Mouse (Mus musculus): ENCODE measurements around the gene Stk11. TPM values are rescaled to one million over a fixed set of nuclear protein-coding genes. Genes with fewer than 3 reads are reported as not detected.

Stk11 gene
- 20.7 and 21.6 TPM in 2 replicates for polyA plus RNA-seq (2015; fragmentation: Nextera tagmentation; extraction: Ambion mirVana)

DNA sequence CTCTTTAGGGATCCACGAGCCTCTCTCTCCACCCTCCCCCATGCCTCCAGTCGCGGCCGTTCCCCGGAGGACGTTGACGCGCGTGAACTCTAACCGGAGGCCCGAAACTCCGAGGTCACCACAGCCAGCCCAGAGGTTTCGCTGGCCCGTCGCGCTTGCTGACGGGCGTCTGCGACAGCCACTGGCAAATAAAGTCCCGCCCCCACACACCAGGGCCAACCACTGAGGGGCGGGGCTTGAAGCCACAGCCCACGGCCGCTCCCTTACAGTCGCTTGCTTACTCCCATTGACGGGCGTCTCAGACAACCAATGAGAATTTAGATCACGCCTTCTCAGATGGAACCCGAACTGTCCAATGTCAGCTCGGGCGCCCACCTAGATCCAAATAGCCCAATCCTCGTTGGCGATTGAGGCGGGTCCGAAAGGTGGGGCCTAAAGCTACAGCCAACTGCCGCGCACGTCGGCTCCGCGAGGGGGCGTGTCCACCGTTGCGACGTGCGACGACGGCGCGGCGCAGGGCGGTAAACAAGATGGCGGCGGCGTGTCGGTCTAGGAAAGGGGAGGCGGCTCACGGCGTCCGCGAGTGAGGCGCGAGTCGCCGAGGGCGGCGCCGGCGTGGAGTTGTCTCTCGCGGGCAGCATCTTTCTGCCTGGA is at the start of gene Stk11:
Gene Stk11, plus strand, starts transcription at position 514 of the 654 bp plus-strand sequence.
- Histone ChIP-seq H3K27ac (peak within 1 kb of the TSS; percentile 75), H3K4me2 (peak within 1 kb of the TSS; percentile 99), H3K36me3 (ENCODE audit: poor library complexity, severe bottlenecking) (peaks cover 29% of the 10 kb centered on the region), H3K9me3 (replicated peaks) (no peaks in the 10 kb centered on the region), H3K4me3 (peak within 1 kb of the TSS; percentile 77), H3K27me3 (0 out of 2 replicates have a peak, but pooled peaks cover 1% of the 10 kb centered on the region), H3K9ac (peak within 1 kb of the TSS; percentile 90), H3K4me1 (peaks cover 45% of the 10 kb centered on the region)
- ATAC-seq = peak; percentile 98
- WGBS = under 1% methylated on average over 68 of the region's 70 CpGs

DNA sequence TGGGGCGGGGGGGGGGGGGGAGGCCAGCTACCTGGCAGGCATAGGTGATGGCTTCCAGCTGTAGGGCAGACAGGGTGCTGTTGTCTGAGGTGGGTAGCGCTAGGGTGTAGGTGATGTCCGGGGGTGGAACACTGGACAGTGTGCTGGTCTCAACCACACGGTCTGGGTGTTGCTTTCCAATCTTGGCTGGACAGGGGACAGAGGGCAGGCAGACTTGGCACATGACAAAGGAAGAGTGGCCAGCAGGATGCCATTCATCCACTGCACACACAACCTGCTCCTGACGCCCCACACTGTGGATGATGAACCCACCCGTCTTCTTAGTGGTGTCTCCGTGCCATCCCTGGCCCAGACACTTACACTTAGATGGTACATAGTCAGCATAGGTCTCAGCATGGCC is 46.4 kb upstream of the Stk11 start:
- no peaks in the 10 kb centered on the region for H3K27me3 ChIP-seq
- H3K36me3 ChIP-seq (ENCODE audit: poor library complexity, severe bottlenecking) = peaks cover 22% of the 10 kb centered on the region
- peaks cover 6% of the 10 kb centered on the region; the same call in 1 of the 2 replicates for H3K4me1 ChIP-seq
- no peak overlapping the region for H3K4me3 ChIP-seq
- H3K27ac ChIP-seq = no peak overlapping the region
- WGBS = 86% methylated on average over 6 of the region's 7 CpGs
- no peak overlapping the region for H3K9ac ChIP-seq
- no peak for ATAC-seq
- H3K4me2 ChIP-seq = no peak overlapping the region
- H3K9me3 ChIP-seq (replicated peaks) = no peaks in the 10 kb centered on the region

DNA sequence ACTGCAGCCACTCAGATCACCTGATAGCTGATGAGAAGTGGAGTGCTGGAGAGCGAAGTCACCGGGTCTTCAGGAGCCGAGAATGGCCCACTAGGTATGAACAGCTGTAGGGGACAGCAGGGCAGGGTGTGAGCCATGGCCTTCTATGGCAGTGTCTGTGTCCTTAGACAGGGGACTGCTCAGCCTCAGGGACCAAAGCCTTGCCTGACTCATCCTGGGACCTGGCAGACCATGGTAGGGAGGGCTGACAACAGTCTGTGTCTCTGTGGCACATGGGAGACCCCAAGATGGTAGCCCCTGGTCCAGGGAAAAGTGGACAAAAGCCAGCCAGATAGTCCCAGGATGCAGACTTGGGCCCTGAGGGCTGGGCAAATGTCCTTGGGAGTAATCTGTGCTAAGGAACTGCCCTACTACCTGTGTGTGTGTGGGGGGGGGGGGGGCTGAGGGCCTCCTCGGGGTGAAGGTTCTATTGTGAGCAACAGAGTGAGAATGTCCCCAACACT is 45.6 kb upstream of the Stk11 start:
- ATAC-seq = no peak
- H3K27me3 ChIP-seq = no peaks in the 10 kb centered on the region
- H3K4me3 ChIP-seq = no peak overlapping the region
- H3K9me3 ChIP-seq (replicated peaks) = no peaks in the 10 kb centered on the region
- peaks cover 14% of the 10 kb centered on the region for H3K36me3 ChIP-seq (ENCODE audit: poor library complexity, severe bottlenecking)
- no peak overlapping the region for H3K9ac ChIP-seq
- peaks cover 6% of the 10 kb centered on the region; the same call in 1 of the 2 replicates for H3K4me1 ChIP-seq
- H3K27ac ChIP-seq = no peak overlapping the region
- 95% methylated on average over 4 of the region's 4 CpGs for WGBS
- H3K4me2 ChIP-seq = no peak overlapping the region

DNA sequence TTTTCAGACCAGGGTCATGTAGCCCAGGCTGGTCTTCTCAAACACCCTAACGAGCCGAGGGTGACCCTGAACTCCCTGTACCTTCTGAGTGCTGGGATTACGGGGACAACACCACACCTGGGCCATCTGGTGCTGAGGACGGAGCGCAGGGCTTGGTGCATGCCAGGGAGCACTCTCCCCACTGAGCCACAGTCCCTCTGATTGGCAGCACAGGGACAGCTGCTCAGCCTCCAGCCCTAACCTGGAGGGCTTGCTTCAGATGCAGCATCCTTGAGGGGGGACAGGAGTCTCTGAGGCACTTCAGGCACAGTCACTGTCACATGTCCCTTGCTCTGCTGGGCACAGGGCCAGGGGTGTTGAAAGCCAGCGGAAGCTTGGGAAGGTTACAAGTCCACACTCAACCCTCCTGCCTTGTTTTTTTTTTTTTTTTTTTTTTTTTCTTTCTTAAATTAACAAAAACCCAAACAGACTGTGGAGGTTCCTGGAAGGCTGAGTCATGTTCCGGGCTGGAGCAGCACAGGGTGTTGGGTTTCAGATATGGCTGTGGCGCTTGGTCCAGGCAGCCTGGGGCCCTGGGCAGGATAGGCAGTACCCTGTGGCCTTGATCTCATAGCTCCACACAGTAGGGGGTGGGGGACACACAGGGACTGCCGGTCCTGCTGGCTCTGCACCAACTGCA is 44.6 kb upstream of the Stk11 start:
- no peak overlapping the region; the same call in 1 of the 2 replicates for H3K27ac ChIP-seq
- no peaks in the 10 kb centered on the region for H3K27me3 ChIP-seq
- peaks cover 9% of the 10 kb centered on the region; the same call in 1 of the 2 replicates for H3K4me1 ChIP-seq
- H3K9me3 ChIP-seq (replicated peaks) = no peaks in the 10 kb centered on the region
- 69% methylated on average over 9 of the region's 9 CpGs for WGBS
- peaks cover 10% of the 10 kb centered on the region for H3K36me3 ChIP-seq (ENCODE audit: poor library complexity, severe bottlenecking)
- no peak for ATAC-seq
- peak overlapping the region; percentile 52; the same call in 1 of the 2 replicates for H3K9ac ChIP-seq
- no peak overlapping the region for H3K4me2 ChIP-seq
- H3K4me3 ChIP-seq = no peak overlapping the region

DNA sequence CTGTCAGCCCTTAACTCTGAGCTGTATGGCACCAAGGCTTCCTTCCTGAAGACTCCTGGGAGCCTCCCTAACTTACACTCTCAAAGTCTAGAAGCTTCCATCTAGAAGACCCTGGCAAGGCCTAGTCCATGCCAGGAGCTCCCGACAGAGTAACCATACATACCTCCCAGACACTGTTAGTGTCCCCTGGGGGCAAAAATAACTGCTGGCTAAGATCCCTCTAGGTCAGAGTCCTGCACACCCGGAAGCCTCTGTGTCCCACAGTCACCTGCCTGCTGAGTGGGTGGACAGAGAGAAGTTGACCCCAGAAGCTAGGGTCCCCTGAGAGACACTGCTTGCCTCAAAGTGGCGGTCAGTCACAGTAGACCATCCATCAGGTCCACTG is 44.1 kb upstream of the Stk11 start:
- H3K9me3 ChIP-seq (replicated peaks) = no peaks in the 10 kb centered on the region

DNA sequence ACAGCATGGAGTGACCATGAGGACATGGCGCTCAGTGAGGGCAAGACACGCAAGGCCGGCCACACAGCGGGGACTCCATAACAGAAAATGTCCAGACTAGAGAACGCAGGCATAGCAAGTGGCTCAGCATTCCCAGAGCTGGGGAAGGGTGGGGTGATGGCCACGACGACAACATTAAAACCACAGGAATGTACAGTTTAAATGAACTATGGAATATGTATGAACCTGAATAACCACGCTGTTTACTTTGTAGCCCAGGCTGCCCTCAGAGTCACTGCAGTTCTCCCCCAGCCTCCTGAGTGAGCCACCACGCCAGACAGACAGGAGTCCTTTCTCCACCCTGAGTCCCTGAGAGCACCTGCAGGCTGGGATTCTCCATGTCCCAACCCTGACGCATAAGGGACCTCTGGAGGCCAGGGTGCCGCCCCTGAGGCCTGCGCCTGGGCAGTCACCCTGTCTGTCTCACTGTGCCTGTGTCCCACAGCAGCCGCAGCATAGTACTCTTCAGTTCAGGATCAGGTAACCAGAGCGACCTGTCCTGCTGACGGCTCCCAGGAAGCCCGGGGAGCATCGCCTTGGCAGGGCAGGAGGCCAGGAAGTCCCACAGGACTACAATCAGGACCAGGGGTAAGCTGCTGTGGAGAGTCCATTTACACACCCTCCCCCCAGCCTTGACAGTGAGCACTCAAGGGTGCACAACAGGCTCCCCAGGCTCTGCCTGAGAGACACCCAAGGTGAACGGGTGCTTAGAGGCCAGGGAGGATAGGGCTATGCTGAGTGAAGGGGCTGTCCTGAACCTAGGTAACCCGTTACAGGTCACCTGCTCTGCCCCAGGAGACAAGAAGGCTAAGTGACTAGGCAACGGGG is 42.7 kb upstream of the Stk11 start:
- 85% methylated on average over 20 of the region's 20 CpGs for WGBS
- Histone ChIP-seq H3K9ac (0 out of 2 replicates have a peak overlapping the region, but pooled peaks have one; percentile 34), H3K4me3 (no peak overlapping the region), H3K9me3 (replicated peaks) (no peaks in the 10 kb centered on the region), H3K4me1 (peaks cover 9% of the 10 kb centered on the region; the same call in 1 of the 2 replicates), H3K27me3 (no peaks in the 10 kb centered on the region), H3K27ac (no peak overlapping the region), H3K36me3 (ENCODE audit: poor library complexity, severe bottlenecking) (no peaks in the 10 kb centered on the region; the same call in 1 of the 2 replicates), H3K4me2 (no peak overlapping the region)
- no peak for ATAC-seq

More for the DNA sequence above, 44.1 kb upstream of the Stk11 start:
- ATAC-seq = no peak
- Histone ChIP-seq H3K36me3 (ENCODE audit: poor library complexity, severe bottlenecking) (peaks cover 7% of the 10 kb centered on the region), H3K27me3 (no peaks in the 10 kb centered on the region), H3K4me2 (no peak overlapping the region), H3K27ac (no peak overlapping the region), H3K4me3 (no peak overlapping the region), H3K9ac (peak overlapping the region; percentile 52; the same call in 1 of the 2 replicates), H3K4me1 (peaks cover 9% of the 10 kb centered on the region; the same call in 1 of the 2 replicates)
- 90% methylated on average over 3 of the region's 3 CpGs for WGBS

DNA sequence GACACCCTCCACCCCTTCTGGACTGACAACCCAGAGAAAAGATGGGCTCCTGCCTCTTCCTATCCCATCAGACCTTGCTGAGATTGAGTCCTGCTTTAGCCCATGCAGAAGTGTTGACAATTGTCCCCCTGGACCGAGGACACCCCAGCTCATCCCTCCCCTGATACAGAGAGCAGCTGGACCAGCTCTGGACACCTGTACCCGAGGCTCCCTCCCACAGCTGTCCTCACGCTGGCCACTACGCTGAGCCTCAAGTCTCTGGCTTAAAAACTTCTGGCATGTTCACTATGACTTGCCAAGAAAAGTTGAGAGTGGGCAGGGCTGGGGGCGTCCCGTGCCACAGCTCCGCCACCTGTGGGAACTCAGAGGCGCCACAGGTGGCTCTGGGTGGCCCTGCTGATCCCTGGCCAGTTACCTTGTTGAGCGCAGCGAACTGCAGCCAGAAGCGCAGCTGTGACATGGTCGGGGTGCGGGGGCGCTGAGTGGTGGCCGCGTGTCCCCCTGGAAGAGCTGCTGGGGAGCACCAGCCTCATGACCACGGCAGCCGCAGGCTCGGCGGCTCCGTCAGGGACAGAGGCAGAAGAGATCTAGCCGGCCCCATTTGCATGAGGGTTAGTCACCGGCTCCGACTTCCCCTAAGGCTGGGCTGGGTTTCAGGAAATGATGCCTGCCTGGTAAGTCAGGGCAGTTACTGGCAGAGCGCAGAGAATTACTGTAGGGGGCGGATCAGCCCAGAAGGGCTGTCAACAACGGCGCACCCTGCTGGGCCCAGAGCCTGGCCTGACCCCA is 40.6 kb upstream of the Stk11 start:
- H3K4me2 ChIP-seq = no peak overlapping the region

DNA sequence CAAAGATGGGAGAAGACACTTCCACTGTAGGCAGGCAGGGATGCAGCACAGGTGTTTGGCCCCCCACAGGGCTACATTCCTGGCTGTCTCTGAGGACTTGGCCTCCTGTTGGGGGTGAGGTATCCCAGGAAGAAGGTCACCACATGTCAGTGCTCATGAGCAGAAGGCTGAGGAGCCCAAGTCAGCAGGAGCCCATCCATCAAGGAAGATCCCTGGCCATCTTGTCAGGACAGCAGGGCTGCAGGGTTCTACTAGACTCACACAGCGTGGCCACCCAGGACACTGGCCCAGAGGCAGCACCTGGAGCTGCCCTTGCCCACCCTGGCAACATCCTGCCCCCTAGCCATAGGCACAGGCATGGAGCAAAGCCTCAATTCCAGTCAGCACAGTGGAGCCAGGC is 39.7 kb upstream of the Stk11 start:
- Histone ChIP-seq H3K27me3 (no peaks in the 10 kb centered on the region), H3K9ac (no peak overlapping the region), H3K4me2 (no peak overlapping the region), H3K9me3 (replicated peaks) (no peaks in the 10 kb centered on the region), H3K4me3 (no peak overlapping the region), H3K4me1 (peaks cover 9% of the 10 kb centered on the region; the same call in 1 of the 2 replicates), H3K27ac (no peak overlapping the region), H3K36me3 (ENCODE audit: poor library complexity, severe bottlenecking) (peaks cover 22% of the 10 kb centered on the region)
- 73% methylated on average over 1 of the region's 1 CpGs for WGBS
- ATAC-seq = no peak

More for the DNA sequence above, 40.6 kb upstream of the Stk11 start:
- no peak overlapping the region for H3K27ac ChIP-seq
- H3K27me3 ChIP-seq = no peaks in the 10 kb centered on the region
- no peak overlapping the region for H3K4me3 ChIP-seq
- H3K36me3 ChIP-seq (ENCODE audit: poor library complexity, severe bottlenecking) = peaks cover 13% of the 10 kb centered on the region
- 20% methylated on average over 28 of the region's 28 CpGs for WGBS
- H3K9ac ChIP-seq = peak overlapping the region; percentile 18; the same call in 1 of the 2 replicates
- no peak for ATAC-seq
- H3K4me1 ChIP-seq = peaks cover 9% of the 10 kb centered on the region; the same call in 1 of the 2 replicates
- no peaks in the 10 kb centered on the region for H3K9me3 ChIP-seq (replicated peaks)

DNA sequence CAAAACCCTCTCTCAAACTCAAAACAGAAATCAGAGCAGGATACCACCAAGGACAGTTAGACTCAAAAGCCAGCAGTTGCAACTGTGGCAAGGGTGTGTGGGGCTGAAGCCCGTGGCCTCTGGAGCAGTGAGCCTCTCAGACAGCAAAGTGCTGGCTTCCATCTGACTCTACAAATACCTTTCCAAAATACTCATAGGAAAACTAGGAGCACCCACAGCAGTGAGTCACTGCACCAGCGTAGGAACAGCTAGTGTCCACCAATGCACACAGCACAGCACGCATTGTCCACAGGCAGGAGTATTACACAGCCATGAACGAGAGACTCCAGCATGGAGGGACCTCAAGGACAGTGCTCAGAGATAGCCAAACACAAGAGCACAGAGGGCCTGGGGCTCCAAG is 39.2 kb upstream of the Stk11 start:
- no peak overlapping the region for H3K4me3 ChIP-seq
- peaks cover 7% of the 10 kb centered on the region; the same call in 1 of the 2 replicates for H3K4me1 ChIP-seq
- 91% methylated on average over 4 of the region's 4 CpGs for WGBS
- 0 out of 2 replicates have a peak overlapping the region, but pooled peaks have one; percentile 26 for H3K9ac ChIP-seq
- H3K27ac ChIP-seq = no peak overlapping the region
- H3K27me3 ChIP-seq = no peaks in the 10 kb centered on the region
- no peak overlapping the region for H3K4me2 ChIP-seq
- H3K36me3 ChIP-seq (ENCODE audit: poor library complexity, severe bottlenecking) = peaks cover 27% of the 10 kb centered on the region
- H3K9me3 ChIP-seq (replicated peaks) = no peaks in the 10 kb centered on the region
- ATAC-seq = no peak

DNA sequence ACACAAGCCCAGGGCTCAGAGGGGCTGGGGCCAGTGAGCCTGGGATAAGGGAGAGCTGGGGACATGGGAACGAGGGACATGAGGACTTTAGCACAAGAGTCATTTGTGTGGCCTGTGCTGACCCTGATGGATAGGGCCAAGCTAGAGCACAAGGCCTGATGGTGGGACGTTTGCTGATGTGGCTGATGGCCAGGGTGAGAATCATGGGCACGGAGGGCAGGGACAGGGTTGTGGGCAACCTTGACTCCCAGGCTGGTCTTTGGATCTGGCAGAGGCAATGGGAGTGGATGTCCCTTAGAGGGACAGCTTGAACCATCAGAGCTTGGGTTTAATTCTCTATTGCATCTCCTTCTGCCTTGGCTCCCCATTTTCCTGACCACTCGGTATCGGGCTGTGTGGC is 38.3 kb upstream of the Stk11 start:
- ATAC-seq = no peak

DNA sequence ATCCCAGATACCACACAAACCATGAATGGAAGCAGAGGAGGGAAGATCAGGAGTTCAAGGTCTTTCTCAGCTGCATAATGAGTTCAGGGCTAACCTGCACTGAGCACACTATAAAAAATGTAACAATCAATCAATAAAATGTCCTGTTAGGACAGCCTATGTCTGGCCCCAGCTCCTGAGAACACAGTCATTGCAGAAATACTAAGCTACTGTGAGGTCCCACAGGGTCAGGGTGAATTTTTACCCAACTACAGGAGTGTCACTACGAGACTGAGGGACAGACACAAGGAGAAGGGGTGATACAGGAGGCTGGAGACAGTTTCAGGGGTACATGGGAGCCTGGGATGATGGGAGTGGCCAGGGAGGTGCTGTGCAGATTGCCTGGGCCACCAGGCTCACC is 37.2 kb upstream of the Stk11 start:
- H3K36me3 ChIP-seq (ENCODE audit: poor library complexity, severe bottlenecking) = peaks cover 47% of the 10 kb centered on the region
- no peak overlapping the region for H3K27ac ChIP-seq
- H3K4me3 ChIP-seq = no peak overlapping the region
- no peak overlapping the region for H3K4me2 ChIP-seq
- ATAC-seq = no peak
- H3K27me3 ChIP-seq = no peaks in the 10 kb centered on the region
- H3K4me1 ChIP-seq = 0 out of 2 replicates have a peak, but pooled peaks cover 3% of the 10 kb centered on the region
- no peak overlapping the region for H3K9ac ChIP-seq
- H3K9me3 ChIP-seq (replicated peaks) = no peaks in the 10 kb centered on the region
- 93% methylated on average over 1 of the region's 1 CpGs for WGBS

More for the DNA sequence above, 38.3 kb upstream of the Stk11 start:
- Histone ChIP-seq H3K9ac (no peak overlapping the region), H3K36me3 (ENCODE audit: poor library complexity, severe bottlenecking) (peaks cover 36% of the 10 kb centered on the region), H3K9me3 (replicated peaks) (no peaks in the 10 kb centered on the region), H3K27me3 (no peaks in the 10 kb centered on the region), H3K4me3 (no peak overlapping the region), H3K4me1 (0 out of 2 replicates have a peak, but pooled peaks cover 3% of the 10 kb centered on the region), H3K27ac (no peak overlapping the region), H3K4me2 (no peak overlapping the region)
- 88% methylated on average over 5 of the region's 5 CpGs for WGBS

Data from forebrain, embryonic 13.5 days (tissue).